Mouse (Mus musculus): ENCODE measurements around the gene Il23r. TPM values are rescaled to one million over a fixed set of nuclear protein-coding genes. Genes with fewer than 3 reads are reported as not detected.

Gene Il23r
- polyA plus RNA-seq (2014; fragmentation: Illumina TruSeq; extraction: RNeasy Lipid Tissue Mini Kit (QIAGEN cat#74804); ENCODE audit: low read depth, low replicate concordance): 0.11 TPM

DNA sequence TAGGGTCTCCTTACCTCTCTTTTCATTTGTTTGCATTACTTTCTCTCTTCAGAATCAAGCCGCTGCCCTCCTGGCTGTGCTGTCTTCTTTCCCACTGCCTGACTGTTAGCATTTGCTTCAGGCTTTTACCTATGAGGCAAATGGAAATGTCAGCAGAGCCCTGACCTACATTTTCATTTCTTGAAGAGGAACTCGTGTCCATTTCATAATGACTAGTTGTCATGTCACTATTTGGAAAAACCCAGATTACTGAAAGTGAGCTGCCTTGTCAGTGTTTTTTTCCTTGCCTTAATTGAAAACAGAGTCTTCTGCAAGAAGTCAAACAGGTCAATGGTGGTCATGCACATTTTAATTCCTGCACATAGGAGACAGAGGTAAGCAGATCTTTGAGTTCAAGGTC is at the start of gene Il23r:
TSS of gene Il23r (minus strand) at position 101 of the 400 bp plus-strand sequence.

GRCm38 (mm10) chr6:67535777-67536054 is 44.1 kb upstream of the Il23r start, which contains the start of gene Tacstd2:
Gene Tacstd2, minus strand, starts transcription at chr6:67535796.

GRCm38 (mm10) chr6:67375982-67376391 is 115.7 kb downstream of the Il23r start, which contains the start of gene Il12rb2:
Gene Il12rb2, minus strand, starts transcription at chr6:67376188.

Other genes with a start within 250 kb of the Il23r start
- gene Il12rb2, start 115.7 kb downstream of the Il23r start, polyA plus RNA-seq (2014; fragmentation: Illumina TruSeq; extraction: RNeasy Lipid Tissue Mini Kit (QIAGEN cat#74804); ENCODE audit: low read depth, low replicate concordance): 0.60 TPM
- gene Tacstd2, start 43.9 kb upstream of the Il23r start, polyA plus RNA-seq (2014; fragmentation: Illumina TruSeq; extraction: RNeasy Lipid Tissue Mini Kit (QIAGEN cat#74804); ENCODE audit: low read depth, low replicate concordance): 7.6 TPM